31 mouse cellular contexts compared by ENCODE assay signal in genomic region chr13:77898066-77898796, GRCm38 (mm10).
DNase-seq lines count a peak whose midpoint lies in the region; ATAC-seq and TF ChIP-seq lines count a peak whose summit lies in the region.
"Had no signal": no experiment of that assay in that cellular context is flagged by ENCODE, and none has a peak within 500 bp of the region (broad histone marks: within the 10 kb centered on the region; RNA-seq: fewer than 3 reads in every experiment).

No protein-coding gene starts in this region.

- H3K4me1 ChIP-seq in forebrain, embryonic 10.5 days = peaks cover 69% of the 10 kb centered on the region
- peaks cover 4% of the 10 kb centered on the region for H3K4me1 ChIP-seq in forebrain, embryonic 15.5 days
- no peaks in the 10 kb centered on the region for H3K4me1 ChIP-seq in liver, embryonic 16.5 days (ENCODE audit: control insufficient read depth, low read depth, low read length)
- no peaks in the 10 kb centered on the region for H3K4me1 ChIP-seq in liver, embryonic 12.5 days
- H3K4me1 ChIP-seq in embryonic facial prominence, embryonic 10.5 days = peaks cover 49% of the 10 kb centered on the region
- H3K4me1 ChIP-seq: limb, embryonic 15.5 days; stomach, embryonic 15.5 days had no signal

- no peak for TF ChIP-seq POLR2A in brain, embryonic 14.5 days (IDR thresholded peaks at IDR 0.05; ENCODE audit: borderline replicate concordance, extremely low read depth, insufficient read depth, insufficient read length, poor library complexity, severe bottlenecking)

- DNase-seq in forebrain, embryonic 10.5 days (ENCODE audit: extremely low spot score, low spot score) = no peak
- peak; percentile 40 for DNase-seq in brain, embryonic 14.5 days (ENCODE audit: low read depth)
- DNase-seq in embryonic facial prominence, embryonic 10.5 days (ENCODE audit: low spot score) = peak; percentile 39
- DNase-seq in left cerebral cortex, postnatal 4 days = no peak
- DNase-seq in thymus, postnatal 0 days (ENCODE audit: low spot score) = no peak
- DNase-seq: adrenal gland, adult 8-10 months; cerebellum, adult 8-10 months; cerebellum, postnatal 25 days; gastrocnemius, adult 2 months; gastrocnemius, postnatal 36 days; heart, adult 18-20 months; heart, postnatal 36 days; kidney, postnatal 4 days; layer of hippocampus, postnatal 36 days; lung, adult 2 months; lung, postnatal 10 days; right cerebral cortex, postnatal 25 days; thymus, postnatal 36 days had no signal

- no peaks in the 10 kb centered on the region for H3K9me3 ChIP-seq in forebrain, embryonic 10.5 days
- H3K9me3 ChIP-seq in forebrain, embryonic 15.5 days = no peaks in the 10 kb centered on the region
- H3K9me3 ChIP-seq in liver, embryonic 16.5 days (replicated peaks; ENCODE audit: control insufficient read depth, low read length) = no peaks in the 10 kb centered on the region
- no peaks in the 10 kb centered on the region for H3K9me3 ChIP-seq in liver, embryonic 12.5 days (replicated peaks)
- H3K9me3 ChIP-seq in embryonic facial prominence, embryonic 10.5 days = no peaks in the 10 kb centered on the region
- H3K9me3 ChIP-seq: G1E; hindbrain, embryonic 13.5 days; limb, embryonic 10.5 days; limb, embryonic 15.5 days; stomach, embryonic 15.5 days had no signal

- ATAC-seq in forebrain, embryonic 15.5 days (replicated peaks) = no peak
- ATAC-seq in liver, embryonic 16.5 days (ENCODE audit: low read depth) = 0 out of 2 replicates have a peak, but pooled peaks have one; percentile 32
- no peak for ATAC-seq in liver, embryonic 12.5 days
- ATAC-seq: forebrain, embryonic 14.5 days; intestine, postnatal 0 days had no signal

- no peak overlapping the region for H3K4me2 ChIP-seq in forebrain, embryonic 15.5 days (replicated peaks)
- H3K4me2 ChIP-seq in liver, embryonic 16.5 days (ENCODE audit: low read depth, low read length) = no peak overlapping the region
- H3K4me2 ChIP-seq in liver, embryonic 12.5 days = no peak overlapping the region
- H3K4me2 ChIP-seq: heart, embryonic 11.5 days; hindbrain, embryonic 13.5 days; limb, embryonic 15.5 days; stomach, embryonic 15.5 days had no signal

- H3K27me3 ChIP-seq in forebrain, embryonic 10.5 days (ENCODE audit: poor library complexity, severe bottlenecking) = peaks cover 10% of the 10 kb centered on the region; the same call in 1 of the 2 replicates
- no peaks in the 10 kb centered on the region for H3K27me3 ChIP-seq in forebrain, embryonic 15.5 days
- no peaks in the 10 kb centered on the region for H3K27me3 ChIP-seq in liver, embryonic 16.5 days (ENCODE audit: control insufficient read depth, insufficient read depth, low read depth, low read length)
- no peaks in the 10 kb centered on the region for H3K27me3 ChIP-seq in liver, embryonic 12.5 days (replicated peaks)
- no peaks in the 10 kb centered on the region for H3K27me3 ChIP-seq in embryonic facial prominence, embryonic 10.5 days (replicated peaks; ENCODE audit: low read depth, poor library complexity, severe bottlenecking)
- H3K27me3 ChIP-seq: hindbrain, embryonic 13.5 days; limb, embryonic 15.5 days; stomach, embryonic 15.5 days had no signal

- 58% methylated on average over 6 of the region's 6 CpGs for WGBS in forebrain, embryonic 10.5 days
- WGBS in forebrain, embryonic 15.5 days = 59% methylated on average over 6 of the region's 6 CpGs
- WGBS in liver, embryonic 16.5 days (ENCODE audit: insufficient replicate concordance) = 64% methylated on average over 6 of the region's 6 CpGs
- WGBS in liver, embryonic 12.5 days (ENCODE audit: insufficient replicate concordance) = 62% methylated on average over 6 of the region's 6 CpGs
- WGBS in embryonic facial prominence, embryonic 10.5 days = 22% methylated on average over 6 of the region's 6 CpGs

- intact Hi-C loops in left cerebral cortex, postnatal 4 days (cut with DNase I) = loop anchor here (5.0 kb wide), 1 partner anchor 269 kb away; no protein-coding TSS in a partner anchor

- H3K9ac ChIP-seq in forebrain, embryonic 15.5 days (replicated peaks) = no peak overlapping the region
- H3K9ac ChIP-seq in liver, embryonic 16.5 days (ENCODE audit: low read depth, low read length) = no peak overlapping the region
- no peak overlapping the region for H3K9ac ChIP-seq in liver, embryonic 12.5 days
- H3K9ac ChIP-seq: hindbrain, embryonic 13.5 days; limb, embryonic 15.5 days; stomach, embryonic 15.5 days had no signal

- peak overlapping the region; percentile 44; the same call in 1 of the 2 replicates for H3K27ac ChIP-seq in forebrain, embryonic 10.5 days
- no peak overlapping the region; the same call in 1 of the 2 replicates for H3K27ac ChIP-seq in forebrain, embryonic 15.5 days (replicated peaks)
- H3K27ac ChIP-seq in liver, embryonic 16.5 days (ENCODE audit: low read length) = no peak overlapping the region
- no peak overlapping the region for H3K27ac ChIP-seq in liver, embryonic 12.5 days
- peak overlapping the region; percentile 44; the same call in 1 of the 2 replicates for H3K27ac ChIP-seq in embryonic facial prominence, embryonic 10.5 days (replicated peaks)
- H3K27ac ChIP-seq: gastrocnemius, adult 2 months; hindbrain, embryonic 13.5 days; kidney, postnatal 0 days; limb, embryonic 10.5 days; limb, embryonic 15.5 days; macrophage; stomach, embryonic 15.5 days had no signal

- no peak overlapping the region for H3K4me3 ChIP-seq in forebrain, embryonic 10.5 days
- no peak overlapping the region for H3K4me3 ChIP-seq in forebrain, embryonic 15.5 days
- H3K4me3 ChIP-seq in liver, embryonic 16.5 days (ENCODE audit: low read depth, low read length) = no peak overlapping the region
- no peak overlapping the region for H3K4me3 ChIP-seq in liver, embryonic 12.5 days
- H3K4me3 ChIP-seq in embryonic facial prominence, embryonic 10.5 days = no peak overlapping the region
- H3K4me3 ChIP-seq: gastrocnemius, adult 2 months; hindbrain, embryonic 13.5 days; limb, embryonic 10.5 days; limb, embryonic 15.5 days; stomach, embryonic 15.5 days had no signal

- H3K36me3 ChIP-seq in forebrain, embryonic 10.5 days (replicated peaks) = no peaks in the 10 kb centered on the region
- no peaks in the 10 kb centered on the region for H3K36me3 ChIP-seq in forebrain, embryonic 15.5 days
- no peaks in the 10 kb centered on the region for H3K36me3 ChIP-seq in liver, embryonic 16.5 days (ENCODE audit: control insufficient read depth, insufficient read depth)
- H3K36me3 ChIP-seq in liver, embryonic 12.5 days = no peaks in the 10 kb centered on the region
- H3K36me3 ChIP-seq in embryonic facial prominence, embryonic 10.5 days (replicated peaks) = no peaks in the 10 kb centered on the region
- H3K36me3 ChIP-seq: hindbrain, embryonic 13.5 days; limb, embryonic 10.5 days; stomach, embryonic 15.5 days had no signal

- TF ChIP-seq CTCF in brain, embryonic 14.5 days (IDR thresholded peaks at IDR 0.05; ENCODE audit: borderline replicate concordance, extremely low read depth, insufficient read depth, insufficient read length) = no peak

Comparison
In these comparisons a context has a peak if more than half of its experiments do, and no peak if none do; other contexts are left out.
1. H3K27ac ChIP-seq: peak in forebrain, embryonic 10.5 days (single experiment) and embryonic facial prominence, embryonic 10.5 days (single experiment); none in forebrain, embryonic 15.5 days (single experiment), liver, embryonic 16.5 days (single experiment) and liver, embryonic 12.5 days (single experiment).
2. DNase-seq: peak in brain, embryonic 14.5 days (single experiment) and embryonic facial prominence, embryonic 10.5 days (single experiment); none in forebrain, embryonic 10.5 days (single experiment), left cerebral cortex, postnatal 4 days (single experiment) and thymus, postnatal 0 days (single experiment).